Mouse (Mus musculus) heart, embryonic 14.5 days (tissue): Measurements from ENCODE around the gene Rabgap1l. TPM values are rescaled to one million over a fixed set of nuclear protein-coding genes. Genes with fewer than 3 reads are reported as not detected.

Source experiments
- ATAC-seq: fragments of 200-750 bp; cut with Nextera tagmentation; 2 replicates; pipeline ENCODE4 v1.8.0; 2017; ENCODE audit warnings: low read depth, moderate TSS enrichment; ENCODE audit not compliant: insufficient number of reproducible peaks, insufficient read depth, low FRiP score
- H3K27ac ChIP-seq, 2 experiments: fragments of 200-500 bp in 1 of 2; fragments of 300-500 bp in 1 of 2; sonication (generic) in 1 of 2; replicated peaks in 1 of 2; 2 replicates each; pipeline ENCODE4 v1.5.1; 2012 to 2014; ENCODE audit warnings: low read depth in 2 of 2, low read length in 2 of 2, control low read depth in 1 of 2, mild to moderate bottlenecking in 1 of 2, mixed read lengths in 1 of 2; ENCODE audit not compliant: control insufficient read depth in 1 of 2, insufficient read depth in 1 of 2
- H3K27me3 ChIP-seq: fragments of 300-500 bp; sonication (generic); 2 replicates; pipeline ENCODE4 v1.6.1; 2014; ENCODE audit warnings: mild to moderate bottlenecking, low read length, control low read depth; ENCODE audit not compliant: control insufficient read depth, insufficient read depth
- H3K36me3 ChIP-seq: fragments of 300-500 bp; sonication (generic); 2 replicates; pipeline ENCODE4 v1.6.1; 2014; ENCODE audit warnings: mild to moderate bottlenecking, control low read depth, low read length, mixed read lengths; ENCODE audit not compliant: control insufficient read depth, insufficient read depth
- H3K4me1 ChIP-seq, 2 experiments: fragments of 200-500 bp in 1 of 2; fragments of 300-500 bp in 1 of 2; sonication (generic) in 1 of 2; 2 replicates each; pipeline ENCODE4 v1.6.1; 2012 to 2014; ENCODE audit warnings: low read length in 2 of 2, control low read depth in 1 of 2, mixed read lengths in 1 of 2; ENCODE audit not compliant: control insufficient read depth in 2 of 2, insufficient read depth in 2 of 2
- H3K4me2 ChIP-seq: fragments of 300-500 bp; sonication (generic); 2 replicates; pipeline ENCODE4 v1.6.1; 2014; ENCODE audit warnings: mild to moderate bottlenecking, low read length
- H3K4me3 ChIP-seq, 2 experiments: fragments of 200-500 bp in 1 of 2; fragments of 300-500 bp in 1 of 2; sonication (generic) in 1 of 2; 2 replicates each; pipeline ENCODE4 v1.5.1; 2012 to 2014; ENCODE audit warnings: low read length in 2 of 2, mild to moderate bottlenecking in 2 of 2, control low read depth in 1 of 2, low read depth in 1 of 2, moderate library complexity in 1 of 2; ENCODE audit not compliant: control insufficient read depth in 1 of 2, insufficient read depth in 1 of 2
- H3K9ac ChIP-seq: fragments of 300-500 bp; sonication (generic); 2 replicates; pipeline ENCODE4 v1.6.1; 2014; ENCODE audit warnings: mild to moderate bottlenecking, low read length
- H3K9me3 ChIP-seq: fragments of 300-500 bp; sonication (generic); 2 replicates; pipeline ENCODE4 v1.6.1; 2016; ENCODE audit warnings: low read length, control low read depth; ENCODE audit not compliant: control insufficient read depth
- WGBS: fragments of 180-500 bp; shearing (Covaris S2); extraction: QIAGEN DNeasy Blood & Tissue Kit; methylation state at CpG from one replicate; pipeline ENCODE4 v1.1.7; 2014; 5-methylcytosine and 5-hydroxymethylcytosine counted together
- polyA plus RNA-seq: library from polyadenylated mRNA; unstranded; fragments of >200 nt; fragmentation: Nextera tagmentation; extraction: Ambion mirVana; gene quantifications from 2 replicates; pipeline ENCODE4 v1.2.1, GENCODE M21; 2014

Gene Rabgap1l
- polyA plus RNA-seq, 1 experiment from 2014 or later: 95.6 TPM

- no peaks in the 10 kb centered on the region for H3K9me3 ChIP-seq
- H3K4me2 ChIP-seq: peak overlapping the region; percentile 61
- 3% methylated on average over 8 of the region's 8 CpGs for WGBS
- H3K4me1 ChIP-seq: peaks cover 3 to 22% of the 10 kb centered on the region in 2 experiments; a peak in 3 of 4 replicates
- peak overlapping the region; percentile 76 to 95 for H3K4me3 ChIP-seq
- H3K9ac ChIP-seq: peak overlapping the region; percentile 91
- no peak for ATAC-seq
- H3K36me3 ChIP-seq: peaks cover 14% of the 10 kb centered on the region
- H3K27me3 ChIP-seq: no peaks in the 10 kb centered on the region
- peak overlapping the region; percentile 95 to 99; a peak in 3 of 4 replicates for H3K27ac ChIP-seq
Measured at GRCm38 (mm10) chr1:160211597-160212122, 581.4 kb downstream of the Rabgap1l start.

- no peaks in the 10 kb centered on the region for H3K9me3 ChIP-seq
- no peaks in the 10 kb centered on the region for H3K27me3 ChIP-seq
- peaks cover 3 to 22% of the 10 kb centered on the region in 2 experiments; a peak in 3 of 4 replicates for H3K4me1 ChIP-seq
- H3K9ac ChIP-seq: no peak overlapping the region
- ATAC-seq: no peak
- peaks cover 25% of the 10 kb centered on the region for H3K36me3 ChIP-seq
- WGBS: 65% methylated on average over 3 of the region's 3 CpGs
- H3K27ac ChIP-seq: no peak overlapping the region
- peak overlapping the region; percentile 61 for H3K4me2 ChIP-seq
- H3K4me3 ChIP-seq: peak overlapping the region; percentile 15 to 76; a peak in 2 of 4 replicates
Measured at GRCm38 (mm10) chr1:160210566-160210965, 582.4 kb downstream of the Rabgap1l start.

- Histone ChIP-seq H3K27ac (no peak overlapping the region), H3K4me3 (no peak overlapping the region), H3K4me1 (peaks cover 3 to 22% of the 10 kb centered on the region in 2 experiments; a peak in 3 of 4 replicates), H3K9ac (no peak overlapping the region), H3K9me3 (no peaks in the 10 kb centered on the region), H3K36me3 (peaks cover 31% of the 10 kb centered on the region), H3K4me2 (no peak overlapping the region), H3K27me3 (no peaks in the 10 kb centered on the region)
- 89% methylated on average over 2 of the region's 2 CpGs for WGBS
- ATAC-seq: no peak
Measured at GRCm38 (mm10) chr1:160209844-160210243, 583.2 kb downstream of the Rabgap1l start.

GRCm38 (mm10) chr1:160205486-160205885 lies 587.5 kb downstream of the Rabgap1l start:
- Histone ChIP-seq H3K4me3 (no peak overlapping the region), H3K36me3 (peaks cover 73% of the 10 kb centered on the region), H3K27ac (no peak overlapping the region), H3K9me3 (no peaks in the 10 kb centered on the region), H3K9ac (no peak overlapping the region), H3K4me1 (peaks cover 0 to 3% of the 10 kb centered on the region in 2 experiments; a peak in 2 of 4 replicates), H3K4me2 (no peak overlapping the region), H3K27me3 (no peaks in the 10 kb centered on the region)
- ATAC-seq: no peak

GRCm38 (mm10) chr1:160195337-160195663 lies 597.7 kb downstream of the Rabgap1l start:
- H3K27ac ChIP-seq: peak overlapping the region; percentile 87 to 88

GRCm38 (mm10) chr1:160194529-160195336 lies 598.3 kb downstream of the Rabgap1l start, which contains the start of gene Mrps14:
Mrps14 (plus strand) TSS chr1:160195215.
- Histone ChIP-seq H3K4me2 (peak within 1 kb of the TSS; percentile 92), H3K27ac (peak within 1 kb of the TSS; percentile 87 to 88), H3K9ac (peak within 1 kb of the TSS; percentile 94), H3K9me3 (no peaks in the 10 kb centered on the region), H3K4me3 (peak within 1 kb of the TSS; percentile 72 to 97), H3K27me3 (no peaks in the 10 kb centered on the region), H3K4me1 (peaks cover 0 to 11% of the 10 kb centered on the region in 2 experiments; a peak in 2 of 4 replicates), H3K36me3 (peaks cover 27% of the 10 kb centered on the region)
- peak; percentile 100 for ATAC-seq
- WGBS: 7% methylated on average over 31 of the region's 31 CpGs

More at GRCm38 (mm10) chr1:160195337-160195663, 597.7 kb downstream of the Rabgap1l start:
- no peaks in the 10 kb centered on the region for H3K9me3 ChIP-seq
- no peaks in the 10 kb centered on the region for H3K27me3 ChIP-seq
- peaks cover 0 to 11% of the 10 kb centered on the region in 2 experiments; a peak in 2 of 4 replicates for H3K4me1 ChIP-seq
- peaks cover 32% of the 10 kb centered on the region for H3K36me3 ChIP-seq
- H3K9ac ChIP-seq: peak overlapping the region; percentile 94
- no peak for ATAC-seq
- H3K4me2 ChIP-seq: peak overlapping the region; percentile 92
- peak overlapping the region; percentile 72 to 97 for H3K4me3 ChIP-seq
- WGBS: under 1% methylated on average over 13 of the region's 13 CpGs

- 18% methylated on average over 5 of the region's 5 CpGs for WGBS
- no peak overlapping the region for H3K27ac ChIP-seq
- no peak overlapping the region for H3K4me3 ChIP-seq
- H3K27me3 ChIP-seq: no peaks in the 10 kb centered on the region
- H3K36me3 ChIP-seq: no peaks in the 10 kb centered on the region
- no peaks in the 10 kb centered on the region for H3K4me1 ChIP-seq
- peak overlapping the region; percentile 14; the same call in 1 of the 2 replicates for H3K4me2 ChIP-seq
- no peak overlapping the region for H3K9ac ChIP-seq
- no peak for ATAC-seq
- no peaks in the 10 kb centered on the region for H3K9me3 ChIP-seq
Measured at GRCm38 (mm10) chr1:160184506-160184905, 608.5 kb downstream of the Rabgap1l start.
